Mouse (Mus musculus) limb, embryonic 10.5 days (tissue): ENCODE results near the gene Zscan2. TPM values are rescaled to one million over a fixed set of nuclear protein-coding genes. Genes with fewer than 3 reads are reported as not detected.

Experiments used
- DNase-seq: peaks from one replicate; pipeline ENCODE4 v3.0.0-alpha.2; 2017; ENCODE audit warnings: low spot score
- H3K27ac ChIP-seq: fragments of 300-500 bp; sonication (generic); 2 replicates; pipeline ENCODE4 v1.5.1; 2016; ENCODE audit warnings: mild to moderate bottlenecking
- H3K27me3 ChIP-seq: fragments of 300-500 bp; sonication (generic); 2 replicates; pipeline ENCODE4 v1.6.1; 2016; ENCODE audit warnings: low read depth, mild to moderate bottlenecking; ENCODE audit not compliant: poor library complexity, severe bottlenecking
- H3K36me3 ChIP-seq: fragments of 300-500 bp; sonication (generic); 2 replicates; pipeline ENCODE4 v1.6.1; 2016; ENCODE audit warnings: mild to moderate bottlenecking, moderate library complexity
- H3K4me1 ChIP-seq: fragments of 300-500 bp; sonication (generic); 2 replicates; pipeline ENCODE4 v1.6.1; 2016
- H3K4me3 ChIP-seq: fragments of 300-500 bp; sonication (generic); 2 replicates; pipeline ENCODE4 v1.5.1; 2016; ENCODE audit warnings: mild to moderate bottlenecking, moderate library complexity
- H3K9me3 ChIP-seq: fragments of 300-500 bp; sonication (generic); replicated peaks from 2 replicates; pipeline ENCODE4 v1.6.1; 2016; ENCODE audit warnings: mild to moderate bottlenecking
- WGBS: fragments of 180-500 bp; shearing (Covaris S2); methylation state at CpG from one replicate; pipeline ENCODE4 v1.1.7; 2016; 5-methylcytosine and 5-hydroxymethylcytosine counted together
- polyA plus RNA-seq: library from polyadenylated mRNA; unstranded; fragments of >200 nt; fragmentation: Nextera tagmentation; extraction: Ambion mirVana; gene quantifications from 2 replicates; pipeline ENCODE4 v1.2.1, GENCODE M21; 2016

Zscan2 gene
- polyA plus RNA-seq, 1 experiment from 2014 or later = 4.0 TPM

DNA sequence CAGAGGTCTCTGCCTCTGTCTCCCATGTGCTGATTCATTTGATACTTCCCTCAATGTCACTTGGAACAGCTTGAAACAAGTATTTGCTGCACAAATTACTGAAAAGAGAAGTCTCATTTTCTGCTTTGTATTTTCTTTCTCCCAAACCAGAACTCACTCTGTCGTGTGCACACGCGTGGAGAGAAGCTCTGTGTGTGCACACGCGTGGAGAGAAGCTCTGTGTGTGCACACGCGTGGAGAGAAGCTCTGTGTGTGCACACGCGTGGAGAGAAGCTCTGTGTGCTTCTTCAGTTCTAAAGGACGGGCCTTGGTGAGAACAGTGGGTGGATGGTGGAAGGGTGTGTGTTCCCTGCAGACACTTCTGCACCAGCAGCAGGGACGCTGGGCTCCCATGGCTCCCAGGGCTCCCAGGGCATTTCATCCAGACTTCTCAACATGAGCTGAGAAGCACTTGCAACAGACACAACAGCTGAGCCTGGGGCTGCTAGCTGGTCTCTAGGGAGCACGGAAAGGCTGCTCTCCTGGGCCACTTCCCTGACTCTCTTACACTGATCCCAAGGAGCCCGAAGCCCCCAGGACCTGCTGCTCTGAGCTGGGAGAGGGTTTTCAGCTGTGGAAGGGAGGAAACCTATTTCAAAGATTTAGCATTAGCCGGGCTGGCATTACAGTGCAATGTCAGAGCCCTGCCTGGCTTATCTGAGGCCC lies 34.2 kb downstream of the Zscan2 start:
- Histone ChIP-seq H3K27me3 (no peaks in the 10 kb centered on the region), H3K4me3 (no peak overlapping the region), H3K4me1 (peaks cover 5% of the 10 kb centered on the region), H3K36me3 (peaks cover 96% of the 10 kb centered on the region), H3K9me3 (no peaks in the 10 kb centered on the region), H3K27ac (no peak overlapping the region)
- DNase-seq = no peak
- 94% methylated on average over 14 of the region's 14 CpGs for WGBS

DNA sequence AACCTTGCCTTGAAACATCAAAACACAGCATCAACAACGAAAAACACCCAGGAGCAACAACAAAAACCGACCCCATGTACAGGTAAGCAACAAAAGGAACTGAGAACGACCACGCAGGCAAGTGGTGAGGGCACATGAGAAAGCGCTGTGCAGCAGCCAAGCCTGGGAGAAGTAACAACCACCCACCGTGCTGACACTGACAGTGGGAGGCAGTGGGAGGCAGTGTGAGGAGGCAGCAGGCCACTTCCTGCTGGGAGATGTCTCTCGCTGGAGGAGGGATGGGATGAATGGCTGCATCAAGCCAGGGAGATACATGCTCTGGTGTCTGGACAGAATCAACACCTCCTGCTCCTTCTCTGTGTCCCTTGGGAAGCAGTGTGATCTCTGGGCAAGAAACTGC lies 36.4 kb downstream of the Zscan2 start:
- Histone ChIP-seq H3K9me3 (no peaks in the 10 kb centered on the region), H3K27me3 (no peaks in the 10 kb centered on the region), H3K27ac (no peak overlapping the region), H3K36me3 (peaks cover 75% of the 10 kb centered on the region), H3K4me3 (no peak overlapping the region), H3K4me1 (peaks cover 18% of the 10 kb centered on the region)
- WGBS = 87% methylated on average over 7 of the region's 7 CpGs
- DNase-seq = no peak

DNA sequence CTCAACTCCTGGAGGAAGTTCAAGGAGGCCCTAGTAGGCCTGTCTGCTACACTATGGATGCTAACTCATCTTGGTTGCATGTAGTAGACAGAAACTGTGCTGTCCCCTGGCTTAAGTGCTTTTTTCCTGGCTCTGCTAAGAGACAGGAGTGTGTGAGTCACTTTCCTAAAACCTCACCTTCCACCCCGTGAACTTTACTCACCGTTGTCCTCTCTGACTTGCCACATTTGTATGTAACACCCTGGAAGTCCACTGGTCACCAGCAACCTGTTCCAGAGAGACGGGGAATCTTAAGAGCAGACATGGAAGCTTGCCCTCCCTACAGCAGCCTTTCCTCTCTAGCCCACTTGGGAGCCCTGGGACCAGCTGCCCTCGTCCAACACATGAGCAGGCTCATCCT lies 37.0 kb downstream of the Zscan2 start:
- H3K27me3 ChIP-seq = no peaks in the 10 kb centered on the region
- no peak overlapping the region for H3K27ac ChIP-seq
- H3K4me1 ChIP-seq = peaks cover 20% of the 10 kb centered on the region
- 90% methylated on average over 4 of the region's 4 CpGs for WGBS
- no peaks in the 10 kb centered on the region for H3K9me3 ChIP-seq
- no peak overlapping the region for H3K4me3 ChIP-seq
- H3K36me3 ChIP-seq = peaks cover 69% of the 10 kb centered on the region
- no peak for DNase-seq

GRCm38 (mm10) chr7:80900944-80901501 lies 40.3 kb downstream of the Zscan2 start, which contains the start of gene Wdr73:
Gene Wdr73 (minus strand): TSS chr7:80901269.
- Histone ChIP-seq H3K4me1 (peaks cover 40% of the 10 kb centered on the region), H3K9me3 (no peaks in the 10 kb centered on the region), H3K27ac (peak within 1 kb of the TSS; percentile 89), H3K27me3 (no peaks in the 10 kb centered on the region), H3K36me3 (peaks cover 45% of the 10 kb centered on the region), H3K4me3 (peak within 1 kb of the TSS; percentile 87)
- peak; percentile 96 for DNase-seq
- WGBS = under 1% methylated on average over 36 of the region's 36 CpGs

DNA sequence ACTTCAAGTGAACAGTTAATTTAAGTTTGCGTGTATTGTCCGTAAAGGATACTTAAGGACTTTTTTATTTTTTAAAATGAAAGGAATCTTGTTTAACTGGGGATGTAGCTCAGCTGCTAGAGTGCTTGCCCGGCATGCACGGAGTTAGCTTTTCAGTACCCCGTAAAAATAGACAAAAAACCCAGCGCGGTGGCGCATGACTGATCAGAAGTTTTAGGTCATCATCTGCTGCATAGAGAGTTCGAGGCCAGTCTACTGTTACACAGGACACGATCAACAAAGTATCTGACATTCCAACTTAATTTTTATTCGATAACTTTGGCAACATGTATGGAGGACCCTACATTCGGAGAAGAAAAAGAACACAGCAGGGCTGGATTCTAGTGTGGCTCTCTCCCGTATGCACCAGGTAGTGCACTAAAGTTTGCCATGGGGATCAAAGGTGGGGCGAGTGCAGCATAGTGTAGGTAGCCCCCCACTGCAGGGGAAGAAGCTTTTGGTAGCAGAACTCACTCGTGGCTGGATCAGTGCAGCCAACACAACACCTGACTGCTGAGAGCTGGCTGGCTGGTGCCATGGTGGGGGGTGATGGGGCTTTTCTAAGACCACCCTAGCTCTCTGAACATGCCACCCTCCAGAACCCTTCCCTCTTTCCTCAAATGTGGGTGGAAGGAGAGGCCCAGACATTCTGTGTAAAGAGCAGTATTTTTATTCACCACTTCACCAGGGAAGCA lies 41.0 kb downstream of the Zscan2 start:
- peak; percentile 37 for DNase-seq
- Histone ChIP-seq H3K4me1 (peaks cover 40% of the 10 kb centered on the region), H3K9me3 (no peaks in the 10 kb centered on the region), H3K4me3 (peak overlapping the region; percentile 87), H3K36me3 (peaks cover 45% of the 10 kb centered on the region), H3K27me3 (no peaks in the 10 kb centered on the region), H3K27ac (peak overlapping the region; percentile 89)
- WGBS = 37% methylated on average over 15 of the region's 15 CpGs

DNA sequence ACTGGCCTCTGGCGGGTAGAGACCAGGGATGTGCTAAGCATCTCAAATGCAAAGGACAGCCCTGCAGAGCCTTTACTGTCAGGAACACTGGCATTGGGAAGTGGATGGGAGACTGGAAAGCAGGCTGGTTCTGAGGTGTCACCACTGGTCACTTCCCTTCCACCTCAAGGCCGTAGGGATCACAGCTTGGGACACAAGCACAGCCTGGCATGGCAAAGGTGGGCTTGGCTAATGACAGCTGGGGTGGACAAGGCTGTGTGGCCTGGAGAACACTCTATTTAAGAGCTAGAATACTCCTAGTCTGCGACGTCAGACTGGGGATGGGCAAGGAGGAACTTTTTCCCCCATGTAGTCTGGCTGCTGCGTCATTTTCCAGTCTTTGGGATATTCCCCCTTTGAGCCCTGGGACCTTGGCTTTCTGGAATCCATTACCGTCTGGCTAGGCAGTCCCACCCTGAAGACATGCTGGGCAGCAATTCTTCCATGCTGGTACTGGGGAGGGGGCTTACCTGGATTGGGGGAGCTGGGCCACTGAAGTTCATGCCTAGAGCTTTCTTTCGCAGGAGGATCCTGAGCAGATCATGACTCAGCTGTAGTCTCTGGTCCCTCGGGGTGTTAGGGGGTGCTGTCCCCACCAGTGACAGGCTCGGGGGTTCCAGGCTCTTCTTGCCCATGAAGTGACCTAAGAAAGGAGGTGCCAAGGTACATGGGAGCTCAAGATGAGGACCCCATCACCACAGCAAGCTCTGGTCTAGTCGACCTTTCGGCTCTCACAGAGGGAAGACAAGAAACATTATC lies 43.1 kb downstream of the Zscan2 start:
- Histone ChIP-seq H3K9me3 (no peaks in the 10 kb centered on the region), H3K27me3 (no peaks in the 10 kb centered on the region), H3K4me1 (peaks cover 40% of the 10 kb centered on the region), H3K36me3 (peaks cover 45% of the 10 kb centered on the region), H3K27ac (no peak overlapping the region), H3K4me3 (peak overlapping the region; percentile 66)
- no peak for DNase-seq
- WGBS = 89% methylated on average over 11 of the region's 11 CpGs

- Histone ChIP-seq H3K27me3 (no peaks in the 10 kb centered on the region), H3K4me1 (peaks cover 35% of the 10 kb centered on the region), H3K27ac (peak within 1 kb of the TSS; percentile 79), H3K4me3 (peak within 1 kb of the TSS; percentile 66), H3K36me3 (peaks cover 49% of the 10 kb centered on the region), H3K9me3 (no peaks in the 10 kb centered on the region)
- 4% methylated on average over 19 of the region's 19 CpGs for WGBS
- DNase-seq = peak; percentile 73
Measured at GRCm38 (mm10) chr7:80904921-80905515, 44.3 kb downstream of the Zscan2 start, which contains the start of gene Nmb. Gene Nmb (minus strand): TSS chr7:80905076.

GRCm38 (mm10) chr7:80911053-80911452 lies 50.3 kb downstream of the Zscan2 start:
- no peaks in the 10 kb centered on the region for H3K4me1 ChIP-seq
- H3K4me3 ChIP-seq = no peak overlapping the region
- no peaks in the 10 kb centered on the region for H3K9me3 ChIP-seq
- no peaks in the 10 kb centered on the region for H3K27me3 ChIP-seq
- H3K27ac ChIP-seq = no peak overlapping the region
- peaks cover 98% of the 10 kb centered on the region for H3K36me3 ChIP-seq
- 85% methylated on average over 7 of the region's 7 CpGs for WGBS
- peak; percentile 37 for DNase-seq

- Histone ChIP-seq H3K27ac (no peak overlapping the region), H3K27me3 (no peaks in the 10 kb centered on the region), H3K36me3 (peaks cover 98% of the 10 kb centered on the region), H3K4me1 (no peaks in the 10 kb centered on the region), H3K4me3 (no peak overlapping the region), H3K9me3 (no peaks in the 10 kb centered on the region)
- no peak for DNase-seq
- WGBS = 84% methylated on average over 8 of the region's 8 CpGs
Measured at GRCm38 (mm10) chr7:80912496-80912895, 51.8 kb downstream of the Zscan2 start.

DNA sequence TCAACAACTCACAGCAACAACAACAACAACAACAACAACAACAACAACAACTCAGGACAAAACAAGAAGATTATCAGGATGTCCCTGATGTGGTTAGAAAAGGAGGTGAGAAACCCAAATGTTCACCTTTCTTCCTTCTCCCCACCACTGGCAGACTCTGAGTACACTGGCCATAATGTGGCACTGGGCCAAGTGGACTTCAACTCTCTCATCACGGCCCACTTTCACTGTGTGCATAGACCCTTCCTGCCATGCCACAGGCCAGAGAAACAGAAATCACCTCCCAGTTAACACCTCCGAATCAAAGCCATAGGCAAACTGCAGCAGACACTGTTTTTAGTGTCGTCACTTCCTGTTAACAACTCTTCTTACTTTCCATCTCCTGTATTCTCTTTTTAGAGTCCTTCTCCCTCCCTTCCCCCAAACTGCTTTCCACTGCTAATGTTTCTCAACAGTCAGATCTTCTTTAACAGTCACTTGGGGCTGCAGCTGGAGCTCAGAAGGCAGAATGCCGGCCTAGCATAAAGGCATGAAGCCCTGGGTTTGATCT lies 57.3 kb downstream of the Zscan2 start:
- WGBS = 88% methylated on average over 4 of the region's 4 CpGs
- peaks cover 98% of the 10 kb centered on the region for H3K36me3 ChIP-seq
- H3K27ac ChIP-seq = no peak overlapping the region
- no peaks in the 10 kb centered on the region for H3K27me3 ChIP-seq
- H3K9me3 ChIP-seq = no peaks in the 10 kb centered on the region
- no peaks in the 10 kb centered on the region for H3K4me1 ChIP-seq
- no peak for DNase-seq
- H3K4me3 ChIP-seq = no peak overlapping the region

GRCm38 (mm10) chr7:80918982-80919646 lies 58.4 kb downstream of the Zscan2 start:
- Histone ChIP-seq H3K27ac (no peak overlapping the region), H3K9me3 (no peaks in the 10 kb centered on the region), H3K4me3 (no peak overlapping the region), H3K27me3 (no peaks in the 10 kb centered on the region), H3K4me1 (no peaks in the 10 kb centered on the region), H3K36me3 (peaks cover 95% of the 10 kb centered on the region)
- DNase-seq = no peak
- 87% methylated on average over 8 of the region's 8 CpGs for WGBS

GRCm38 (mm10) chr7:80919647-80920008 lies 58.9 kb downstream of the Zscan2 start:
- WGBS = 92% methylated on average over 5 of the region's 5 CpGs

More at GRCm38 (mm10) chr7:80919647-80920008, 58.9 kb downstream of the Zscan2 start:
- H3K4me3 ChIP-seq = no peak overlapping the region
- no peaks in the 10 kb centered on the region for H3K9me3 ChIP-seq
- H3K27me3 ChIP-seq = no peaks in the 10 kb centered on the region
- no peaks in the 10 kb centered on the region for H3K4me1 ChIP-seq
- H3K27ac ChIP-seq = no peak overlapping the region
- H3K36me3 ChIP-seq = peaks cover 95% of the 10 kb centered on the region
- DNase-seq = no peak
